Mouse (Mus musculus): ENCODE measurements around the gene Fam129b. TPM values are rescaled to one million over a fixed set of nuclear protein-coding genes. Genes with fewer than 3 reads are reported as not detected.
A peak's percentile ranks its signal among the peaks of the same experiment; 100 is the strongest.

Gene Fam129b
- total RNA-seq, 1 experiment from 2014 or later: 12.9 TPM

- ATAC-seq (replicated peaks; ENCODE audit: insufficient number of reproducible peaks, low FRiP score, low TSS enrichment, poor library complexity, severe bottlenecking): no peak
Measured at GRCm38 (mm10) chr2:32914362-32914761, 38.4 kb downstream of the Fam129b start.

GRCm38 (mm10) chr2:32914896-32915295 is 39.0 kb downstream of the Fam129b start:
- no peak for ATAC-seq (replicated peaks; ENCODE audit: insufficient number of reproducible peaks, low FRiP score, low TSS enrichment, poor library complexity, severe bottlenecking)

- ATAC-seq (replicated peaks; ENCODE audit: insufficient number of reproducible peaks, low FRiP score, low TSS enrichment, poor library complexity, severe bottlenecking): peak; percentile 92
Measured at GRCm38 (mm10) chr2:32917526-32917925, 41.6 kb downstream of the Fam129b start.

GRCm38 (mm10) chr2:32918391-32918790 is 42.5 kb downstream of the Fam129b start:
- ATAC-seq (replicated peaks; ENCODE audit: insufficient number of reproducible peaks, low FRiP score, low TSS enrichment, poor library complexity, severe bottlenecking): no peak

- ATAC-seq (replicated peaks; ENCODE audit: insufficient number of reproducible peaks, low FRiP score, low TSS enrichment, poor library complexity, severe bottlenecking): no peak
Measured at GRCm38 (mm10) chr2:32921235-32921634, 45.3 kb downstream of the Fam129b start.

GRCm38 (mm10) chr2:32921801-32922380 is 46.0 kb downstream of the Fam129b start:
- no peak for ATAC-seq (replicated peaks; ENCODE audit: insufficient number of reproducible peaks, low FRiP score, low TSS enrichment, poor library complexity, severe bottlenecking)

GRCm38 (mm10) chr2:32922564-32922963 is 46.6 kb downstream of the Fam129b start:
- no peak for ATAC-seq (replicated peaks; ENCODE audit: insufficient number of reproducible peaks, low FRiP score, low TSS enrichment, poor library complexity, severe bottlenecking)

- no peak for ATAC-seq (replicated peaks; ENCODE audit: insufficient number of reproducible peaks, low FRiP score, low TSS enrichment, poor library complexity, severe bottlenecking)
Measured at GRCm38 (mm10) chr2:32923551-32924250, 47.8 kb downstream of the Fam129b start.

GRCm38 (mm10) chr2:32924306-32924844 is 48.5 kb downstream of the Fam129b start:
- ATAC-seq (replicated peaks; ENCODE audit: insufficient number of reproducible peaks, low FRiP score, low TSS enrichment, poor library complexity, severe bottlenecking): no peak

GRCm38 (mm10) chr2:32926330-32927075 is 50.6 kb downstream of the Fam129b start:
- no peak for ATAC-seq (replicated peaks; ENCODE audit: insufficient number of reproducible peaks, low FRiP score, low TSS enrichment, poor library complexity, severe bottlenecking)

GRCm38 (mm10) chr2:32927624-32928234 is 51.8 kb downstream of the Fam129b start:
- no peak for ATAC-seq (replicated peaks; ENCODE audit: insufficient number of reproducible peaks, low FRiP score, low TSS enrichment, poor library complexity, severe bottlenecking)

- ATAC-seq (replicated peaks; ENCODE audit: insufficient number of reproducible peaks, low FRiP score, low TSS enrichment, poor library complexity, severe bottlenecking): peak; percentile 54
Measured at GRCm38 (mm10) chr2:32928235-32928946, 52.5 kb downstream of the Fam129b start.

GRCm38 (mm10) chr2:32928947-32929829 is 53.3 kb downstream of the Fam129b start:
- no peak for ATAC-seq (replicated peaks; ENCODE audit: insufficient number of reproducible peaks, low FRiP score, low TSS enrichment, poor library complexity, severe bottlenecking)

- ATAC-seq (replicated peaks; ENCODE audit: insufficient number of reproducible peaks, low FRiP score, low TSS enrichment, poor library complexity, severe bottlenecking): no peak
Measured at GRCm38 (mm10) chr2:32931730-32932129, 55.8 kb downstream of the Fam129b start.

GRCm38 (mm10) chr2:32938741-32939140 is 62.8 kb downstream of the Fam129b start:
- ATAC-seq (replicated peaks; ENCODE audit: insufficient number of reproducible peaks, low FRiP score, low TSS enrichment, poor library complexity, severe bottlenecking): no peak

- ATAC-seq (replicated peaks; ENCODE audit: insufficient number of reproducible peaks, low FRiP score, low TSS enrichment, poor library complexity, severe bottlenecking): peak; percentile 52; the same call in 1 of the 2 replicates
Measured at GRCm38 (mm10) chr2:32939418-32939817, 63.5 kb downstream of the Fam129b start.

- ATAC-seq (replicated peaks; ENCODE audit: insufficient number of reproducible peaks, low FRiP score, low TSS enrichment, poor library complexity, severe bottlenecking): no peak
Measured at GRCm38 (mm10) chr2:32940483-32940882, 64.6 kb downstream of the Fam129b start.

- no peak for ATAC-seq (replicated peaks; ENCODE audit: insufficient number of reproducible peaks, low FRiP score, low TSS enrichment, poor library complexity, severe bottlenecking)
Measured at GRCm38 (mm10) chr2:32947454-32947853, 71.5 kb downstream of the Fam129b start.
